Mouse (Mus musculus) fat pad, adult 2 months (tissue): ENCODE measurements around the gene Tbx15.
"Not testable (repeated sequence)": the region's sequence is repeated elsewhere in the genome, so short reads cannot be mapped to it uniquely, and the experiment has no call there.

ENCODE experiments used
- DNase-seq: peaks from one replicate; pipeline ENCODE4 v3.0.0-alpha.2; 2011; ENCODE audit warnings: low read depth, low spot score; ENCODE audit errors: extremely low read depth

Gene Tbx15

GRCm38 (mm10) chr3:99263471-99263903, 23.3 kb downstream of the Tbx15 start:
- DNase-seq, result no peak

GRCm38 (mm10) chr3:99264695-99265094, 24.5 kb downstream of the Tbx15 start:
- DNase-seq, result no peak

DNA sequence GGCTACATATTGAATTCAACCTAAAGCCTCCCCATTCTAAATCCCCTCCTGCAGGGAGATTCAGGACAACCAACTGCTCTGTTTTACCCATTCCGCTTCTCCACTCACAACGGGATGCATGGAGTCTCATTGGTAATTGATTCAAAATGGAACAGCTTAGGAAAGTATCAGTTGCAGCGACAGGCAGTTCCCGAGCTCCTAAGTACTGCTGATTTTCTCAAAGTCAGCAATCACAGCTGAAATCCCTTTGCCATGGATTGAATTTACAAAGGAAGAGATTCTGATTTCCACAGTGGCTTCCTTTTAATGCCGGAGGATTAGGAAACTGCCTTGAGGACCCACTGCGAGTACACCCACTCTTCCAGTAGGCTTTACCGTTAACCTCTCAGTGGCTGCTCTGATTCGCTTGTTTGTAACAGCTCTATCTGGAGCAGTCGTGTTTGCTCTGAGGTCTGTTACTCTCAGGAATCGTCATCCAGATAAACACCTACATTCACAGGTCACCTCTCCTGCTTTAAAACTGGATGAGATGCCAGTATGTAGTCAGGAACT, 26.6 kb downstream of the Tbx15 start:
- no peak for DNase-seq

GRCm38 (mm10) chr3:99277973-99278580, 37.9 kb downstream of the Tbx15 start:
- no peak for DNase-seq

DNA sequence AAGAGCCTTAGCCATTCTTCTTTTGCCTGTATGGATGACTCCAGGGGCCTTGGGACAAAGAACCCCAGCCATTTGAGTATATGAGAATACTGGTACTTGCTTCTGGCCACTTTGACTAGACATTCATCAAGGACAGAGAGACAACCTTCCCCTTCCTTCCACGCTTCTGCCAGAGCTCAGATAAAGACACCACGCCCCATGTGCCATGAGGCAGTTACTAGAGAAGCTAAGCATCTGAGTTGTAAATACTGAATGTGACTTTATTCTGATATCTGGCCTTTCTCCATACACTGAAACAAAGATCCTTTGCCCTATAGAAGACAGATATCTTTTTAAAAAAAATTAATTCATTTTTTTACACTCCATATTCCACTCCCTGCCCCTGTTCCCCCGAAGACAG, 39.5 kb downstream of the Tbx15 start:
- DNase-seq, result no peak

DNA sequence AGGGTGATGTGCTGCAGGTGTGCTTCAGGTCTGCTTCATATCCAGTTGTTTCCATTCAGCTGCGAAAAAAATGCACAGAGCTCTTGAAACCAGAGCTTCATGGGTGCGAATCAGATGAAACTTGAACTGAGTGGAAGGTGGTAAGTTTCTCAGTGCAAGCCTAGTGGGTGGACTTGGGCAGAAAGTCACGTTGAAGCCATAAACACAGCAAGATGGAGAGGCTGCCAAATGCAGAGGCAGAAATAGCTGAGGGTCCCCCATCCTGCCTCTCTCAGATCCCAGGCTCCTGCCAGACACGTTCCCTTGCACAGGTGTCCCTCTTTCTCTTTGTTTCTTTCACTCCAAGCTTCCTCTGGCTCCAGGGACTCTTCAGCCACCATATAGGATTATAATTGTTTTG, 41.3 kb downstream of the Tbx15 start:
- no peak for DNase-seq

DNA sequence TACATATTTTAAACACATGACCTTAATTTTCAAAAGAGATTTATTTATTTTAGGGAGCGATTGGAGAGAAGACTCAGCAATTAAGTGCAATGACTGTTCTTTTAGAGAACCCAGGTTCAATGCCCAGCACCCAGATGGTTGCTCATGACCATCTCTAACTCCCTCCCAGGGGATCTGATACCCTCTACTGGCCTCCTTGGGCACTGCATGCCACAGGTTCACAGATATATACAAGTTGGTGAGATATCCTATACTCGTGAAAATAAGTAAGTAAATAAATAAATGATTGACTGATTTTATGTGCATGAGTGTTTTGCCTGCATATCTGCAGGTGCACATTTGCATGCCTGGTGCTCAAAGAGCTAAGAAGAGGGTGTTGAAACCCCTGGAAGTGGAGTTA, 48.1 kb downstream of the Tbx15 start:
- no peak for DNase-seq

GRCm38 (mm10) chr3:99290064-99290702, 50.0 kb downstream of the Tbx15 start:
- DNase-seq, result no peak

DNA sequence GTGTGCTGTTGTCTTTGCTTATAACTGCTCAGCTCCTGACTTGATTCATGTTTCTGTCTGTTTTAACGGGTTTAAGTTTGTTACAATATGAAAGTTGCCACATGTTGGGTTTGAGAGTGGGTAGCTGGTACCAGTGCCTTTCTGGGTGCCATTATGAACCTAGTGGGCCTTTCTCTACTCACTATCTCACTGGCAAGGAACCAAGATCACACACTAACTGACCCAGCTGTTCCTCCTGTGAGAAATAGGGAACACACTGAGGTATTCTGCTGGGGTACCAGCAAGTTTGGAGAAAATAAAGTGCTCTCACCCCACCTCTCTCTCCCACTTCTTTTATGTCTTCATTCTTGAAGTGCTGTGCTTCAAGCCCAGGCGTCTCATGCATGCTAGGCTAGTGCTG, 50.7 kb downstream of the Tbx15 start:
- DNase-seq, result no peak

DNA sequence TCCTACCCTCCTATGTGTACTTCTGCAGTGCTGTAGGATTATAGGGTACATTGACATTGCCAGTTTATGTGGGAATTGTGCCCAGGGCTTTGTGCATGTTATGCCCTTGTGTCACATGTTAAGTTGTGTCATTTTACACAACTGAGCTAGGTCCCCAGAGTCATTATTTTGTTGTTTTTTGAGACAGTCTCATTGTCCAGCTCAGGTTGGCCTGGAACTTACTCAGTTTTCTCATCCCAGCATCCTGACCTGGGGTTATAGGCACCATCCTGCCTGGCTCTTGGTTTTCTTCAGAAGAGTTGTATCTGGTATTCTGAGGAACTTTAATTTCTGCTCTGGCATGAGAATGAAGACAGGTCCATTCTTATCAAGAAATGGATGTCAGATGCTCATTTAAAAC, 51.2 kb downstream of the Tbx15 start:
- DNase-seq, result no peak

DNA sequence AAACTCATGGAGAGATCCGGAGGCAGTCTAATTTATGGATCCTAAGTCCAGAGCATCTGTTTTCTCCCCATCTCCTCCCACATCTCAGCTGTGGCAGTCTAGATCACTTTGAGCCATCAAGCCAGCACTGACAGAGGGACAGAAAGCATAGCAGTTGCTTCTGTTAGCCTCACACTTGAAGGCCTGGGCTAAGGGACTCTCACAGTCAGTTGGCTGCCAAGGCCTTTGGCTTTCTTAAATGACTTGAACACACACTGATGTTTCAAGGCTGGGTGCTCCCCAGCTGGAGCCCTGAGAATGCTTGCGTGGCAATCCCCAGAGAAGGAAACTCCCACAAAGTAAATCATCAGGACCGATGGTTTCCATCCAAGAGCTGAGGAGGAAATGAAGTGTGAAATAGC, 52.4 kb downstream of the Tbx15 start:
- DNase-seq, result no peak

DNA sequence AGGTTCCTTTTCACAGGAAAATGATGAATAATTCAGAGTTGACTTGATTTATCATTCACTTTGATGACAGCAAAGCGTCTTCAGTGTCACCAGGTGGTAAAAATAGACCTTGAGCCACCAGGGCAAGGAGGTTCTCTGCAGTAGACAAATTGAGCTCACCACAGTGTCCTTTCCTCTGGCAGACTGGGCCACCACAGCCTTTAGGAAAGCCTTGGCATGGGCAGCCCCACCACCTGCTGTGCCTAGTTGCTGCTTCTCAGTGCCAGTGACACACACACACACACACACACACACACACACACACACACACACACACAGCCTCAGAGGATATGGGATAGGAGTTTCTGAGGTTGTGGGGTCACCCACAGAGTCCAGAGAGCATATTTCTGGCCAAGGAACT, 54.0 kb downstream of the Tbx15 start:
- not testable (repeated sequence) for DNase-seq

DNA sequence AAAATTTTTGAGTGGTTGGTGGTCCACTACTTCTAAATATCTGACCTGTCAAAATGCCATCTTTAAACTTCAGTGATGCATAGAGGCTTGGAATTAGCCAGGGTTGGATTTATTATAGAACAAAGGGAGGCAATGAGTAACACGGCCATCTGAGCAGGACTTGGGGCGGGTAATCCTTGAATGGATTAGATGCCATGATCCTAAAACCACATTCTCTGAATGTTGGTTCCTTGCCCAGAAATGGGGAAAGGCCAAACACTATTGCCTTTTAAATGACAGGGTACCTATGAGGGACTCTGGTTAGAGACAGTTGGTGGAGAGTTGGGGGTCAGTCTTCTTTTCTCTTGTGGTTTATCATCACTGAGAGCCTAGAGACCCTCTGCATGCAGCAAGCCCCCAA, 55.1 kb downstream of the Tbx15 start:
- no peak for DNase-seq

DNA sequence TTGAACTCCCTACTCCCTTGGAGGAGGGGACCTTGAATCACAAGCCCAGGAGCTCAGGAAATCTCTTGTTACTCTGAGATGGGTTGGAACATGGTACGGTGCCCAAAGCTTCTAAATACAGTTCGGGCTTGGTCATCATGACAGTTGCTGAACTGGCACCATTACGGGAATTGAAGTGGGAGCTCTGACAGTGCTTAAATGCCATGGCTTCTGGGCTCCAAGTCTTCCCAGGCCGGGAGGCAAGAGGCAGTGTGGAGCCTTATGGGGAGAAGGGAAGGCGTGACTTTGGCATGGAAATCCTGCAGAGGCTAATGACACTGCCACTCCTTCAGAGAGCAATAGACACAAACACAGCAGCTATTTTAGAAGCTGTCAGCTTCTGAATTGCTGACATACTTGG, 56.0 kb downstream of the Tbx15 start:
- DNase-seq, result no peak

- DNase-seq, result no peak
These were observed 60.7 kb downstream of the Tbx15 start for GRCm38 (mm10) chr3:99300846-99301245.

- no peak for DNase-seq
These were observed 70.7 kb downstream of the Tbx15 start for GRCm38 (mm10) chr3:99310877-99311276.

- DNase-seq, result no peak
These were observed 71.9 kb downstream of the Tbx15 start for GRCm38 (mm10) chr3:99311943-99312635.

- DNase-seq, result no peak
These were observed 82.2 kb downstream of the Tbx15 start for GRCm38 (mm10) chr3:99322345-99322744.

DNA sequence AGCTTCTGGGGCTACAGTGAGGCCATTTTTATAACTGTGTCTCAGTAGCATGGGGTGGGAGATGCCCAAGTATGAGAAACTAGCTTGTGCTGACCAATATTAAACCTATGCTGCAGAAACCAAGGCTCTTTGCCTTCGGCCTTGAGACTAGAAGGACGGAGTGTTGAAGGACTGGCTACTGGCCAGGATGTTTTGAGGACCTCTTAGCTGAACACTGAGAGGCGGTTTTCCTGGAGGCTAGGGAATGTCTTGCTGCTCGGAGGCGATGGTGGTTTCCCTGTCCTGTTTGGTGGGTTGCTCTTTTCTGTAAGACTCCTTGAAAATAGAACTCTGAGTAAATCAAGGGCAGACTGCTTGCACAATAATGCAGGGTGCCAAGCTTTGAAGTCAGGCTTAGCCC, 89.1 kb downstream of the Tbx15 start:
- no peak for DNase-seq

DNA sequence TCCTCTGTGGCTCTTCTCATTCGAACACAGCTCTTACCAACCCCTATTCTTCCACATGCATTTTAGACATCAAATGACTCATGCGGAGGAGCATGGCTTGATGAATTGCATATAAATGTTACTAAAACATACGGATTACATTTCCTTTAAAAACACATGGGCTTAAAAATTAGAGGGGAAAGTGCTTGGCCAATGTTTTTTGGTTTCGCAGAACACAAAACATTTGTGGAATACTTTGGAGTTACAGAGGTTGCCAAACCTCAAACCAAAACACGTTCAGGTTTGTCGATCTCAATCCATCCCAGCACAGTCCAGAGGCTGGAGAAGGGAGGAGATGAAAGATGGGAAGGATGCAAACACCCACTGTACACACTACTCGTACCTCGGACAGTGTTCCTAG, 90.9 kb downstream of the Tbx15 start:
- no peak for DNase-seq

DNA sequence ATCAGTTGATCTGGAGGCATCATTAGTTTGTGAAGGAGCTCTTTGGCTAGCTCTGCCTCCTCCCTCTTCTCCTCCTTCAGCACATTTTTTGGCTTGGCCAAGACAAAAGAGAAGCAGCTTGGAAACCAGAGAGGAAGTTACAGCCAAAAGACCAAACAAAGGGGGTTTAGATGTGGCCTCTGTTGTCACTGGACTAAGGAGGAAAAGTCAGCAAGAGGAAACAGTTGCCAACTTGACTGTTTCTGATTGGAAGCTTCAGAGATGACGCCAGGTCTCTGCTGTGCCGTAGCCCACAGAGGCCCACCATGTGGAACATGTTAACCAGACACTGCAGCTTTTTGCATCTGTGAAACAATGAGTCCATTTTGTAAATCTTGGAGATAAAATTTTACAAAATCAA, 96.7 kb downstream of the Tbx15 start:
- DNase-seq, result no peak

DNA sequence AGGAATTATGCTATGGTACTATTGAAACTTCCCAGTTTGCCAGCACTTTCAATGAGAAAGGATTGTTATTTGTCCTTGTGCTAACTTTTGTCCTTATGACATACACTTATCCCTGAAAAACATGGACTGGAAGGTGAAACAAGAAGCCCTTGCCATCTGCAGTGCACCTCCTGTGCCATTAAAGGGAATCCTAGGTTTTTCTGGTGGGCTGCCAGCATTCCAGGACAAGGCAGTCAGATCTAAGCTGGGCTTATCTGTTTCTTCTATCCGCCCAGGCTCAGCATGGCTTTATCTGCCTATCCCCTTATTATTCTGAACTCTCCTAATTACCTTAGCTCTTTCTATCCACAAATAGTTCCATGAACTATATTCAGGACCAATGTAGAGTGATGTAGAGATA, 98.6 kb downstream of the Tbx15 start:
- no peak for DNase-seq
